Mouse (Mus musculus): Measurements from ENCODE around the gene Slc25a44. TPM values are rescaled to one million over a fixed set of nuclear protein-coding genes. Genes with fewer than 3 reads are reported as not detected.

Slc25a44 gene
- polyA plus RNA-seq, 1 experiment from 2014 or later: 18.4 TPM

- Histone ChIP-seq H3K4me2 (replicated peaks; ENCODE audit: low read depth, low read length) (no peak overlapping the region), H3K27ac (ENCODE audit: low read length) (no peak overlapping the region), H3K4me1 (ENCODE audit: control insufficient read depth, insufficient read depth, low read length) (peaks cover 12% of the 10 kb centered on the region; the same call in 1 of the 2 replicates), H3K9ac (replicated peaks; ENCODE audit: low read depth, low read length) (no peak overlapping the region), H3K9me3 (ENCODE audit: control insufficient read depth, low read depth, low read length) (no peaks in the 10 kb centered on the region), H3K27me3 (ENCODE audit: control insufficient read depth, insufficient read depth, low read length) (no peaks in the 10 kb centered on the region), H3K4me3 (ENCODE audit: low read depth, low read length) (no peak overlapping the region), H3K36me3 (ENCODE audit: control insufficient read depth, insufficient read depth, low read length) (peaks cover 30% of the 10 kb centered on the region)
- ATAC-seq (ENCODE audit: insufficient number of reproducible peaks, insufficient read depth, low FRiP score, low read depth): no peak
- 91% methylated on average over 11 of the region's 11 CpGs for WGBS
Observed at GRCm38 (mm10) chr3:88412636-88413035, 12.3 kb downstream of the Slc25a44 start.

- Histone ChIP-seq H3K27ac (ENCODE audit: low read length) (no peak overlapping the region), H3K9ac (replicated peaks; ENCODE audit: low read depth, low read length) (no peak overlapping the region), H3K27me3 (ENCODE audit: control insufficient read depth, insufficient read depth, low read length) (no peaks in the 10 kb centered on the region), H3K4me2 (replicated peaks; ENCODE audit: low read depth, low read length) (no peak overlapping the region), H3K4me1 (ENCODE audit: control insufficient read depth, insufficient read depth, low read length) (peaks cover 12% of the 10 kb centered on the region; the same call in 1 of the 2 replicates), H3K36me3 (ENCODE audit: control insufficient read depth, insufficient read depth, low read length) (peaks cover 28% of the 10 kb centered on the region), H3K4me3 (ENCODE audit: low read depth, low read length) (no peak overlapping the region), H3K9me3 (ENCODE audit: control insufficient read depth, low read depth, low read length) (no peaks in the 10 kb centered on the region)
- 91% methylated on average over 4 of the region's 4 CpGs for WGBS
- no peak for ATAC-seq (ENCODE audit: insufficient number of reproducible peaks, insufficient read depth, low FRiP score, low read depth)
Observed at GRCm38 (mm10) chr3:88411681-88412080, 13.3 kb downstream of the Slc25a44 start.

- 18% methylated on average over 7 of the region's 7 CpGs for WGBS
- no peak for ATAC-seq (ENCODE audit: insufficient number of reproducible peaks, insufficient read depth, low FRiP score, low read depth)
Observed at GRCm38 (mm10) chr3:88410645-88411031, 14.3 kb downstream of the Slc25a44 start.

DNA sequence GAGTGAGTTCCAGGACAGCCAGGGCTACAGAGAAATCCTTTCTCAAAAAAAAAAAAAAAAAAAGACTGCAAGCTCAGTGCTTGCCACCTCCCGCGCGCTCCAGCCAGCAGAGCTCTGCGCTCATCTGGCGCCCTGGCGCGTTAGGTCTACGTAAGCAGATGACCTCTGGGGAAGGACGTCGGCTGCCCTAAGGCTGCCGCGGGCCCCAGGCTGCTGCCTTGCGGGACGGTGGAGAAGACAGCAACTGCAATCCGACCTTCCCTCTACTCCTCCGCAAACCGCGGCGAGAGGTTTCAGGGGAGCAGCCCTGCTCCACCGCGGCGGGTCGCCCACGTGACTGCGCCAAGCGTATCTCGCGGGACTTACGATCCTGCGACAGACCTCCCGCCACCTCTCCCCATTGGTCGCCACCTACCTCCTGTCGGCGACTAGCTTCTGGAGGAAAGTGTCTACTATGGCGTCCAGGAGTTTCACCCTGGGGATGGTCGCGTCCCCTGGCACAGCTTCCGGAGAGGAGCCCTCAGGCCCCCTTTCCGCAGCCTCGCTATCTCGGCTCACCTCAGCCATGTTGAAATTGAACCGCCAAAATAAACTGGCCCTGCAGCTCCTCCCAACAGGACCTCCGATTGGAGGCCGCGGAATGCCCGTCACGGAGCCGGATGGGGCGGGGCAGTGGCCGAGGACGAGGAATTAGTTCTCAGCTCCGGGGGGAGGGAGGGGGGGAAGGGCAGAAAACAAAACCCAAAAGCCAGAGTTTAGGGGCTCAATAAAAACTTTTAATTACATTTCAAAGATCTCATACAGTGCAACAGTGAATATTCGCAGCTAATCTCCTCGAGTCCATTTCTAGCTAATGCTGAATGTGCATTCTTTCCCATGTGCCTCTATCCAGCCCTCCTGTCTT is 14.9 kb downstream of the Slc25a44 start, which contains the start of gene Pmf1:
Gene Pmf1 (minus strand): TSS at position 591 of the 904 bp plus-strand sequence.
- H3K36me3 ChIP-seq (ENCODE audit: control insufficient read depth, insufficient read depth, low read length): peaks cover 11% of the 10 kb centered on the region
- H3K27ac ChIP-seq (ENCODE audit: low read length): peak within 1 kb of the TSS; percentile 97
- no peaks in the 10 kb centered on the region for H3K9me3 ChIP-seq (ENCODE audit: control insufficient read depth, low read depth, low read length)
- H3K4me3 ChIP-seq (ENCODE audit: low read depth, low read length): peak within 1 kb of the TSS; percentile 65
- no peaks in the 10 kb centered on the region for H3K27me3 ChIP-seq (ENCODE audit: control insufficient read depth, insufficient read depth, low read length)
- peaks cover 12% of the 10 kb centered on the region; the same call in 1 of the 2 replicates for H3K4me1 ChIP-seq (ENCODE audit: control insufficient read depth, insufficient read depth, low read length)
- peak within 1 kb of the TSS; percentile 60 for H3K4me2 ChIP-seq (replicated peaks; ENCODE audit: low read depth, low read length)
- peak; percentile 91 for ATAC-seq (ENCODE audit: insufficient number of reproducible peaks, insufficient read depth, low FRiP score, low read depth)
- under 1% methylated on average over 54 of the region's 54 CpGs for WGBS
- peak within 1 kb of the TSS; percentile 87 for H3K9ac ChIP-seq (replicated peaks; ENCODE audit: low read depth, low read length)

More at GRCm38 (mm10) chr3:88410645-88411031, 14.3 kb downstream of the Slc25a44 start:
- H3K27me3 ChIP-seq (ENCODE audit: control insufficient read depth, insufficient read depth, low read length): no peaks in the 10 kb centered on the region
- peak overlapping the region; percentile 60 for H3K4me2 ChIP-seq (replicated peaks; ENCODE audit: low read depth, low read length)
- peak overlapping the region; percentile 97 for H3K27ac ChIP-seq (ENCODE audit: low read length)
- peaks cover 18% of the 10 kb centered on the region for H3K36me3 ChIP-seq (ENCODE audit: control insufficient read depth, insufficient read depth, low read length)
- H3K9me3 ChIP-seq (ENCODE audit: control insufficient read depth, low read depth, low read length): no peaks in the 10 kb centered on the region
- peaks cover 12% of the 10 kb centered on the region; the same call in 1 of the 2 replicates for H3K4me1 ChIP-seq (ENCODE audit: control insufficient read depth, insufficient read depth, low read length)
- H3K4me3 ChIP-seq (ENCODE audit: low read depth, low read length): peak overlapping the region; percentile 65
- peak overlapping the region; percentile 87 for H3K9ac ChIP-seq (replicated peaks; ENCODE audit: low read depth, low read length)

DNA sequence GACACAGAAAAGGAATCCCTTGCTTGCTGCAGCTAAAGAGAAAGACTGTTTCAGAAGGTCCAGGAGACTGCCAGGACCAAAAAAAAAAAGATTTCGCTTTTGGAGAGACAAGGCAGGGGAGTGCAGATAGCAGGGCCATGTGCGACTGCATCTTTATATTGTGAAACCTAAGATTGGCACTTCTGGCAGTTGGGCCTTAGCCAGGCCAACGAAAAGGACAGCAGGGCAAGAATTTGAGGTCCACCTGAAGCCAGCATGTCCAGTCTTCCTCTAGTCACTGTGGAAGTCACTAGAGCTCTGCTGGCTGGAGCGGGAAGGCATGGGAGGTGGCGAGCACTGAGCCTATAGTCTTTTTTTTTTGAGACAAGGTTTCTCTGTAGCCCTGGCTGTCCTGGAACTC is 16.0 kb downstream of the Slc25a44 start:
- no peak for ATAC-seq (ENCODE audit: insufficient number of reproducible peaks, insufficient read depth, low FRiP score, low read depth)
- H3K27me3 ChIP-seq (ENCODE audit: control insufficient read depth, insufficient read depth, low read length): no peaks in the 10 kb centered on the region
- peaks cover 12% of the 10 kb centered on the region; the same call in 1 of the 2 replicates for H3K4me1 ChIP-seq (ENCODE audit: control insufficient read depth, insufficient read depth, low read length)
- peak overlapping the region; percentile 65 for H3K4me3 ChIP-seq (ENCODE audit: low read depth, low read length)
- 48% methylated on average over 5 of the region's 5 CpGs for WGBS
- H3K9me3 ChIP-seq (ENCODE audit: control insufficient read depth, low read depth, low read length): no peaks in the 10 kb centered on the region
- H3K9ac ChIP-seq (replicated peaks; ENCODE audit: low read depth, low read length): peak overlapping the region; percentile 87; the same call in 1 of the 2 replicates
- H3K4me2 ChIP-seq (replicated peaks; ENCODE audit: low read depth, low read length): peak overlapping the region; percentile 60
- no peak overlapping the region for H3K27ac ChIP-seq (ENCODE audit: low read length)
- peaks cover 9% of the 10 kb centered on the region for H3K36me3 ChIP-seq (ENCODE audit: control insufficient read depth, insufficient read depth, low read length)

GRCm38 (mm10) chr3:88407529-88407928 is 17.4 kb downstream of the Slc25a44 start:
- no peak overlapping the region for H3K9ac ChIP-seq (replicated peaks; ENCODE audit: low read depth, low read length)
- WGBS: 47% methylated on average over 7 of the region's 7 CpGs
- H3K36me3 ChIP-seq (ENCODE audit: control insufficient read depth, insufficient read depth, low read length): peaks cover 8% of the 10 kb centered on the region
- H3K4me2 ChIP-seq (replicated peaks; ENCODE audit: low read depth, low read length): no peak overlapping the region
- ATAC-seq (ENCODE audit: insufficient number of reproducible peaks, insufficient read depth, low FRiP score, low read depth): no peak
- H3K27ac ChIP-seq (ENCODE audit: low read length): no peak overlapping the region
- no peak overlapping the region for H3K4me3 ChIP-seq (ENCODE audit: low read depth, low read length)
- H3K27me3 ChIP-seq (ENCODE audit: control insufficient read depth, insufficient read depth, low read length): no peaks in the 10 kb centered on the region
- peaks cover 12% of the 10 kb centered on the region; the same call in 1 of the 2 replicates for H3K4me1 ChIP-seq (ENCODE audit: control insufficient read depth, insufficient read depth, low read length)
- no peaks in the 10 kb centered on the region for H3K9me3 ChIP-seq (ENCODE audit: control insufficient read depth, low read depth, low read length)

- peaks cover 3% of the 10 kb centered on the region for H3K36me3 ChIP-seq (ENCODE audit: control insufficient read depth, insufficient read depth, low read length)
- H3K4me1 ChIP-seq (ENCODE audit: control insufficient read depth, insufficient read depth, low read length): peaks cover 12% of the 10 kb centered on the region; the same call in 1 of the 2 replicates
- ATAC-seq (ENCODE audit: insufficient number of reproducible peaks, insufficient read depth, low FRiP score, low read depth): no peak
- H3K9ac ChIP-seq (replicated peaks; ENCODE audit: low read depth, low read length): no peak overlapping the region
- no peak overlapping the region for H3K4me2 ChIP-seq (replicated peaks; ENCODE audit: low read depth, low read length)
- H3K27me3 ChIP-seq (ENCODE audit: control insufficient read depth, insufficient read depth, low read length): no peaks in the 10 kb centered on the region
- H3K9me3 ChIP-seq (ENCODE audit: control insufficient read depth, low read depth, low read length): no peaks in the 10 kb centered on the region
- H3K27ac ChIP-seq (ENCODE audit: low read length): no peak overlapping the region
- 0% methylated on average over 2 of the region's 2 CpGs for WGBS
- no peak overlapping the region for H3K4me3 ChIP-seq (ENCODE audit: low read depth, low read length)
Observed at GRCm38 (mm10) chr3:88407090-88407489, 17.8 kb downstream of the Slc25a44 start.

GRCm38 (mm10) chr3:88403522-88404230 is 21.3 kb downstream of the Slc25a44 start:
- Histone ChIP-seq H3K9me3 (ENCODE audit: control insufficient read depth, low read depth, low read length) (no peaks in the 10 kb centered on the region), H3K27me3 (ENCODE audit: control insufficient read depth, insufficient read depth, low read length) (no peaks in the 10 kb centered on the region), H3K4me3 (ENCODE audit: low read depth, low read length) (no peak overlapping the region), H3K9ac (replicated peaks; ENCODE audit: low read depth, low read length) (no peak overlapping the region), H3K36me3 (ENCODE audit: control insufficient read depth, insufficient read depth, low read length) (peaks cover 3% of the 10 kb centered on the region), H3K27ac (ENCODE audit: low read length) (no peak overlapping the region), H3K4me2 (replicated peaks; ENCODE audit: low read depth, low read length) (no peak overlapping the region), H3K4me1 (ENCODE audit: control insufficient read depth, insufficient read depth, low read length) (0 out of 2 replicates have a peak, but pooled peaks cover under 1% of the 10 kb centered on the region)
- 94% methylated on average over 10 of the region's 10 CpGs for WGBS
- no peak for ATAC-seq (ENCODE audit: insufficient number of reproducible peaks, insufficient read depth, low FRiP score, low read depth)
